Mouse (Mus musculus) Patski (cell line): ENCODE measurements around the gene Gm28372. TPM values are rescaled to one million over a fixed set of nuclear protein-coding genes. Genes with fewer than 3 reads are reported as not detected.

Experiments
- ATAC-seq: fragments of 100-300 bp; one replicate; pipeline ENCODE4 v1.8.0; 2021
- CTCF ChIA-PET: fragments of 350-600 bp; sonication (Branson Sonifier 250); formaldehyde crosslinking; loops from one replicate; lab custom pipeline; 2022; ENCODE audit warnings: inconsistent platforms; lab: Charles Lee
- POLR2A ChIA-PET: fragments of 350-600 bp; sonication (Branson Sonifier 250); formaldehyde crosslinking; loops from one replicate; lab custom pipeline; 2022; ENCODE audit warnings: antibody characterized with exemption, inconsistent platforms; lab: Charles Lee
- DNase-seq: peaks from one replicate; pipeline ENCODE4 v3.0.0-alpha.2; 2011; ENCODE audit warnings: low read depth, low spot score
- H3K27me3 ChIP-seq: fragments of 371-371 bp; one replicate; pipeline ENCODE4 v1.5.1; 2021
- CTCF ChIP-seq: fragments of 100-300 bp; IDR thresholded peaks from one replicate; pipeline ENCODE4 v1.5.1; 2021
- in situ Hi-C: fragments of 300-500 bp; cut with MboI; formaldehyde crosslinking; loops from 3 replicates; pipeline ENCODE4 v1.11.1; 2018; ENCODE audit warnings: low pct_unique_long_range_greater_than_20kb, mixed read lengths
- polyA plus RNA-seq: library from polyadenylated mRNA; unstranded; gene quantifications from one replicate; pipeline ENCODE4 v1.2.3, GENCODE M21; 2021

Gm28372 gene
- polyA plus RNA-seq, 1 experiment from 2014 or later = 0.06 TPM

GRCm38 (mm10) chr2:130408194-130408593 is 3.2 kb downstream of the Gm28372 start:
- CTCF ChIA-PET = interaction anchor here (1.2 to 1.8 kb wide), 4 partner anchors 8 to 117 kb away, joined by 5 to 6 read pairs (median 6); no protein-coding TSS in a partner anchor
- POLR2A ChIA-PET = no interaction called here
- no peak for ATAC-seq
- in situ Hi-C loops = loop anchor here (5.0 kb wide), 1 partner anchor 116 kb away; no protein-coding TSS in a partner anchor
- no peak for DNase-seq
- H3K27me3 ChIP-seq = no peaks in the 10 kb centered on the region
- no peak for TF ChIP-seq CTCF

- no peaks in the 10 kb centered on the region for H3K27me3 ChIP-seq
- ChIA-PET CTCF (interaction anchor here (0.6 to 3.0 kb wide), 16 partner anchors 9 to 130 kb away, joined by 3 to 22 read pairs (median 4); partner anchors contain the start of genes Pced1a and Vps16), POLR2A (interaction anchor here (0.6 kb wide), 1 partner anchor 87 kb away, joined by 4 read pairs; no protein-coding TSS in a partner anchor)
- in situ Hi-C loops = no loop called here
- TF ChIP-seq CTCF = peak; percentile 96
- DNase-seq = peak; percentile 25
- peak; percentile 87 for ATAC-seq
Observed at GRCm38 (mm10) chr2:130411558-130412495, 6.8 kb downstream of the Gm28372 start.

- ChIA-PET CTCF (interaction anchor here (0.8 to 3.0 kb wide), 12 partner anchors 8 to 130 kb away, joined by 3 to 22 read pairs (median 4); partner anchors contain the start of genes Pced1a and Vps16), POLR2A (no interaction called here)
- DNase-seq (no peak), ATAC-seq (no peak)
- no peak for TF ChIP-seq CTCF
- in situ Hi-C loops = no loop called here
- no peaks in the 10 kb centered on the region for H3K27me3 ChIP-seq
Observed at GRCm38 (mm10) chr2:130412775-130413174, 7.7 kb downstream of the Gm28372 start.

- CTCF ChIA-PET = interaction anchor here (1.1 to 3.0 kb wide), 3 partner anchors 9 to 25 kb away, joined by 3 to 22 read pairs (median 16); partner anchors contain the start of genes Pced1a and Vps16
- DNase-seq = no peak
- in situ Hi-C loops = no loop called here
- TF ChIP-seq CTCF = no peak
- POLR2A ChIA-PET = no interaction called here
- no peaks in the 10 kb centered on the region for H3K27me3 ChIP-seq
- no peak for ATAC-seq
Observed at GRCm38 (mm10) chr2:130414094-130414856, 9.2 kb downstream of the Gm28372 start.

GRCm38 (mm10) chr2:130421781-130422620 is 17.0 kb downstream of the Gm28372 start:
- DNase-seq (no peak), ATAC-seq (no peak)
- ChIA-PET CTCF (interaction anchor here (1.4 to 2.9 kb wide), 4 partner anchors 9 to 14 kb away, joined by 3 to 16 read pairs (median 6); no protein-coding TSS in a partner anchor), POLR2A (no interaction called here)
- in situ Hi-C loops = no loop called here
- TF ChIP-seq CTCF = no peak
- no peaks in the 10 kb centered on the region for H3K27me3 ChIP-seq

- POLR2A ChIA-PET = interaction anchor here (0.6 to 1.5 kb wide), 2 partner anchors 10 to 1668 kb away, joined by 4 to 7 read pairs; no protein-coding TSS in a partner anchor
- ATAC-seq (peak; percentile 40), DNase-seq (peak; percentile 20)
- TF ChIP-seq CTCF = no peak
- in situ Hi-C loops = no loop called here
- CTCF ChIA-PET = interaction anchor here (0.7 to 2.9 kb wide), 5 partner anchors 10 to 34 kb away, joined by 3 to 16 read pairs (median 3); no protein-coding TSS in a partner anchor
- H3K27me3 ChIP-seq = no peaks in the 10 kb centered on the region
Observed at GRCm38 (mm10) chr2:130423397-130424125, 18.5 kb downstream of the Gm28372 start.

- H3K27me3 ChIP-seq = no peaks in the 10 kb centered on the region
- no peak for TF ChIP-seq CTCF
- in situ Hi-C loops = no loop called here
- POLR2A ChIA-PET = interaction anchor here (0.5 to 1.5 kb wide), 2 partner anchors 9 to 12 kb away, joined by 3 to 4 read pairs; no protein-coding TSS in a partner anchor
- ATAC-seq (peak; percentile 90), DNase-seq (peak; percentile 39)
- CTCF ChIA-PET = interaction anchor here (0.7 to 2.9 kb wide), 6 partner anchors 9 to 67 kb away, joined by 3 to 16 read pairs (median 4); no protein-coding TSS in a partner anchor
Observed at GRCm38 (mm10) chr2:130424126-130424853, 19.3 kb downstream of the Gm28372 start, which contains the start of the genes Vps16 and Pced1a. TSS of gene Vps16 (plus strand) at chr2:130424339. TSS of gene Pced1a (minus strand) at chr2:130424701.

GRCm38 (mm10) chr2:130425112-130425511 is 20.1 kb downstream of the Gm28372 start:
- TF ChIP-seq CTCF = no peak
- no peaks in the 10 kb centered on the region for H3K27me3 ChIP-seq
- ATAC-seq = no peak
- in situ Hi-C loops = no loop called here
- no peak for DNase-seq
- ChIA-PET POLR2A (interaction anchor here (1.5 kb wide), 1 partner anchor 9 kb away, joined by 4 read pairs; no protein-coding TSS in a partner anchor), CTCF (interaction anchor here (0.9 to 1.8 kb wide), 6 partner anchors 8 to 139 kb away, joined by 3 to 9 read pairs (median 4); partner anchors contain the start of gene Mrps26)
